Mouse (Mus musculus) retina, embryonic 14.5 days (tissue): Measurements from ENCODE around the gene Chil6.

Experiments used
- DNase-seq: peaks from one replicate; pipeline ENCODE4 v3.0.0-alpha.2; 2015; ENCODE audit warnings: low spot score

Gene Chil6

GRCm38 (mm10) chr3:106406082-106406481 is at the start of gene Chil6:
TSS of gene Chil6 (minus strand) at chr3:106406182.
- no peak for DNase-seq

- DNase-seq = no peak
Observed at GRCm38 (mm10) chr3:106452616-106453015, 46.6 kb upstream of the Chil6 start.

GRCm38 (mm10) chr3:106449567-106449966 is 43.6 kb upstream of the Chil6 start:
- no peak for DNase-seq

- no peak for DNase-seq
Observed at GRCm38 (mm10) chr3:106448995-106449394, 43.0 kb upstream of the Chil6 start.

- peak; percentile 83 for DNase-seq
Observed at GRCm38 (mm10) chr3:106448571-106448970, 42.6 kb upstream of the Chil6 start.
